ENCODE assay signal across 11 mouse cellular contexts in genomic region chr7:102349236-102349635, GRCm38 (mm10).
"Had no signal": no experiment of that assay in that cellular context is flagged by ENCODE, and none has a peak within 500 bp of the region (broad histone marks: within the 10 kb centered on the region; RNA-seq: fewer than 3 reads in every experiment).

No protein-coding gene starts in this region.

- H3K4me2 ChIP-seq: intestine, embryonic 15.5 days; liver, embryonic 11.5 days; liver, embryonic 15.5 days; midbrain, embryonic 13.5 days had no signal

- H3K36me3 ChIP-seq: intestine, embryonic 15.5 days; limb, embryonic 10.5 days; liver, embryonic 15.5 days; midbrain, embryonic 13.5 days had no signal

- DNase-seq: lung, adult 2 months; lung, postnatal 36 days; right cerebral cortex, postnatal 25 days; thymus, adult 18-20 months; thymus, postnatal 14 days had no signal

- ATAC-seq: intestine, embryonic 15.5 days; lung, postnatal 0 days; midbrain, embryonic 13.5 days had no signal

- H3K27ac ChIP-seq: intestine, embryonic 15.5 days; limb, embryonic 10.5 days; liver, embryonic 15.5 days; midbrain, embryonic 13.5 days had no signal

- H3K27me3 ChIP-seq: intestine, embryonic 15.5 days; liver, embryonic 15.5 days; midbrain, embryonic 13.5 days had no signal

- H3K4me3 ChIP-seq: intestine, embryonic 15.5 days; limb, embryonic 10.5 days; liver, embryonic 15.5 days; midbrain, embryonic 13.5 days had no signal

- H3K9ac ChIP-seq: intestine, embryonic 15.5 days; liver, embryonic 15.5 days; midbrain, embryonic 13.5 days had no signal

- H3K4me1 ChIP-seq: intestine, embryonic 15.5 days; limb, embryonic 10.5 days; midbrain, embryonic 13.5 days had no signal

- H3K9me3 ChIP-seq: intestine, embryonic 15.5 days; limb, embryonic 10.5 days; liver, embryonic 15.5 days; midbrain, embryonic 13.5 days had no signal
